19 mouse cellular contexts compared by ENCODE assay signal in genomic region chr14:79308364-79308763, GRCm38 (mm10). TPM values are rescaled to one million over a fixed set of nuclear protein-coding genes. Genes with fewer than 3 reads are reported as not detected.
DNase-seq lines count a peak whose midpoint lies in the region; ATAC-seq and TF ChIP-seq lines count a peak whose summit lies in the region.
"Had no signal": no experiment of that assay in that cellular context is flagged by ENCODE, and none has a peak within 500 bp of the region (broad histone marks: within the 10 kb centered on the region; RNA-seq: fewer than 3 reads in every experiment).

No protein-coding gene starts in this region.

- intact Hi-C loops in left cerebral cortex, postnatal 4 days (cut with DNase I), result no loop called here

- H3K4me3 ChIP-seq in liver, embryonic 11.5 days (ENCODE audit: low read depth, low read length), result no peak overlapping the region
- H3K4me3 ChIP-seq in liver, postnatal 0 days (ENCODE audit: low read depth, low read length), result no peak overlapping the region
- no peak overlapping the region for H3K4me3 ChIP-seq in forebrain, embryonic 11.5 days (ENCODE audit: low read depth, low read length)
- no peak overlapping the region for H3K4me3 ChIP-seq in forebrain, postnatal 0 days (ENCODE audit: low read depth, low read length)
- H3K4me3 ChIP-seq in midbrain, embryonic 14.5 days (replicated peaks; ENCODE audit: low read depth, low read length), result no peak overlapping the region
- H3K4me3 ChIP-seq: gastrocnemius, adult 2 months; heart, embryonic 13.5 days; hindbrain, embryonic 15.5 days; neural tube, embryonic 12.5 days had no signal

- no peaks in the 10 kb centered on the region for H3K9me3 ChIP-seq in liver, embryonic 11.5 days (ENCODE audit: control insufficient read depth, low read length)
- no peaks in the 10 kb centered on the region for H3K9me3 ChIP-seq in liver, postnatal 0 days (ENCODE audit: low read length)
- no peaks in the 10 kb centered on the region for H3K9me3 ChIP-seq in forebrain, embryonic 11.5 days (ENCODE audit: control insufficient read depth, low read length)
- no peaks in the 10 kb centered on the region for H3K9me3 ChIP-seq in forebrain, postnatal 0 days (ENCODE audit: low read length)
- H3K9me3 ChIP-seq in midbrain, embryonic 14.5 days (ENCODE audit: control insufficient read depth, low read length), result no peaks in the 10 kb centered on the region
- H3K9me3 ChIP-seq: heart, embryonic 13.5 days; hindbrain, embryonic 15.5 days; neural tube, embryonic 12.5 days had no signal

- peak overlapping the region; percentile 22; the same call in 1 of the 2 replicates for H3K9ac ChIP-seq in liver, embryonic 11.5 days (ENCODE audit: low read depth, low read length)
- H3K9ac ChIP-seq in liver, postnatal 0 days (replicated peaks), result no peak overlapping the region
- H3K9ac ChIP-seq in forebrain, embryonic 11.5 days (ENCODE audit: low read length), result no peak overlapping the region; the same call in 1 of the 2 replicates
- H3K9ac ChIP-seq in forebrain, postnatal 0 days, result no peak overlapping the region
- H3K9ac ChIP-seq in midbrain, embryonic 14.5 days (replicated peaks; ENCODE audit: low read length), result no peak overlapping the region
- H3K9ac ChIP-seq: heart, embryonic 13.5 days; hindbrain, embryonic 15.5 days; neural tube, embryonic 12.5 days had no signal

- no peak for TF ChIP-seq EP300 in liver, postnatal 0 days (IDR thresholded peaks at IDR 0.05; ENCODE audit: low read depth)

- peak overlapping the region; percentile 32; the same call in 1 of the 2 replicates for H3K27ac ChIP-seq in liver, embryonic 11.5 days (ENCODE audit: low read depth, low read length)
- H3K27ac ChIP-seq in liver, postnatal 0 days (ENCODE audit: low read depth), result no peak overlapping the region
- H3K27ac ChIP-seq in forebrain, embryonic 11.5 days (ENCODE audit: low read depth, low read length), result no peak overlapping the region
- H3K27ac ChIP-seq in forebrain, postnatal 0 days (ENCODE audit: low read depth, low read length), result no peak overlapping the region
- no peak overlapping the region for H3K27ac ChIP-seq in midbrain, embryonic 14.5 days (replicated peaks; ENCODE audit: low read depth, low read length)
- H3K27ac ChIP-seq: gastrocnemius, adult 2 months; heart, embryonic 13.5 days; hindbrain, embryonic 15.5 days; neural tube, embryonic 12.5 days had no signal

- DNase-seq in liver, embryonic 11.5 days (ENCODE audit: low spot score), result no peak
- no peak for DNase-seq in liver, postnatal 0 days
- DNase-seq in forebrain, embryonic 11.5 days (ENCODE audit: low spot score), result no peak
- no peak for DNase-seq in forebrain, postnatal 0 days
- DNase-seq in midbrain, embryonic 14.5 days, result peak; percentile 31
- no peak for DNase-seq in lung, postnatal 36 days
- no peak for DNase-seq in spleen, postnatal 14 days (ENCODE audit: low spot score in 2 of 2)
- no peak for DNase-seq in left cerebral cortex, postnatal 4 days
- DNase-seq: B cell, adult 2 months; cerebellum, adult 9-11 months; embryo, embryonic 11 days; gastrocnemius, adult 2 months; heart, adult 18-20 months; right cerebral cortex, adult 18-20 months; thymus, postnatal 14 days had no signal

- H3K27me3 ChIP-seq in liver, embryonic 11.5 days (replicated peaks; ENCODE audit: control insufficient read depth, insufficient read depth, low read length), result no peaks in the 10 kb centered on the region
- no peaks in the 10 kb centered on the region for H3K27me3 ChIP-seq in liver, postnatal 0 days (ENCODE audit: insufficient read depth, low read length)
- H3K27me3 ChIP-seq in forebrain, embryonic 11.5 days (ENCODE audit: control insufficient read depth, insufficient read depth, low read length), result no peaks in the 10 kb centered on the region
- no peaks in the 10 kb centered on the region for H3K27me3 ChIP-seq in forebrain, postnatal 0 days (ENCODE audit: insufficient read depth, low read length)
- no peaks in the 10 kb centered on the region for H3K27me3 ChIP-seq in midbrain, embryonic 14.5 days (ENCODE audit: control insufficient read depth, insufficient read depth, low read length)
- H3K27me3 ChIP-seq: hindbrain, embryonic 15.5 days; neural tube, embryonic 12.5 days had no signal

- WGBS in liver, embryonic 11.5 days, result 58% methylated on average over 4 of the region's 4 CpGs
- 73% methylated on average over 4 of the region's 4 CpGs for WGBS in liver, postnatal 0 days (ENCODE audit: insufficient replicate concordance)
- 17% methylated on average over 4 of the region's 4 CpGs for WGBS in forebrain, embryonic 11.5 days
- 8% methylated on average over 4 of the region's 4 CpGs for WGBS in forebrain, postnatal 0 days
- WGBS in midbrain, embryonic 14.5 days, result 9% methylated on average over 4 of the region's 4 CpGs

- no peaks in the 10 kb centered on the region for H3K36me3 ChIP-seq in liver, embryonic 11.5 days (ENCODE audit: control insufficient read depth, insufficient read depth, low read length)
- no peaks in the 10 kb centered on the region for H3K36me3 ChIP-seq in liver, postnatal 0 days (replicated peaks; ENCODE audit: insufficient read depth, low read length)
- H3K36me3 ChIP-seq in forebrain, embryonic 11.5 days (ENCODE audit: control insufficient read depth, insufficient read depth, low read length), result no peaks in the 10 kb centered on the region
- H3K36me3 ChIP-seq in forebrain, postnatal 0 days (ENCODE audit: insufficient read depth), result no peaks in the 10 kb centered on the region
- H3K36me3 ChIP-seq in midbrain, embryonic 14.5 days (ENCODE audit: control insufficient read depth, insufficient read depth, low read length), result no peaks in the 10 kb centered on the region
- H3K36me3 ChIP-seq: heart, embryonic 13.5 days; hindbrain, embryonic 15.5 days; neural tube, embryonic 12.5 days had no signal

- ATAC-seq in liver, embryonic 11.5 days (replicated peaks; ENCODE audit: low FRiP score), result no peak
- ATAC-seq in liver, postnatal 0 days, result no peak
- ATAC-seq in forebrain, embryonic 11.5 days (replicated peaks; ENCODE audit: low FRiP score), result peak; percentile 51
- ATAC-seq in forebrain, postnatal 0 days, result peak; percentile 23
- no peak for ATAC-seq in midbrain, embryonic 14.5 days (ENCODE audit: low FRiP score, low TSS enrichment)
- ATAC-seq: intestine, postnatal 0 days had no signal

- H3K4me2 ChIP-seq in liver, embryonic 11.5 days, result no peak overlapping the region
- H3K4me2 ChIP-seq in liver, postnatal 0 days (ENCODE audit: low read depth, low read length), result no peak overlapping the region
- no peak overlapping the region for H3K4me2 ChIP-seq in forebrain, embryonic 11.5 days (ENCODE audit: low read depth, low read length, severe bottlenecking)
- H3K4me2 ChIP-seq in forebrain, postnatal 0 days (ENCODE audit: low read depth), result no peak overlapping the region
- no peak overlapping the region for H3K4me2 ChIP-seq in midbrain, embryonic 14.5 days (ENCODE audit: low read length)
- H3K4me2 ChIP-seq: heart, embryonic 13.5 days; hindbrain, embryonic 15.5 days; neural tube, embryonic 12.5 days had no signal

- TF ChIP-seq CTCF in liver, postnatal 0 days (IDR thresholded peaks at IDR 0.05; ENCODE audit: low read depth), result no peak
- TF ChIP-seq CTCF in forebrain, postnatal 0 days (IDR thresholded peaks at IDR 0.05; ENCODE audit: low read depth), result no peak

- peaks cover 31% of the 10 kb centered on the region for H3K4me1 ChIP-seq in liver, embryonic 11.5 days (replicated peaks; ENCODE audit: control insufficient read depth, insufficient read depth, low read length)
- H3K4me1 ChIP-seq in liver, postnatal 0 days (ENCODE audit: insufficient read depth), result peaks cover 15% of the 10 kb centered on the region
- H3K4me1 ChIP-seq in forebrain, embryonic 11.5 days (replicated peaks; ENCODE audit: control insufficient read depth, insufficient read depth, low read length), result peaks cover 7% of the 10 kb centered on the region; the same call in 1 of the 2 replicates
- no peaks in the 10 kb centered on the region for H3K4me1 ChIP-seq in forebrain, postnatal 0 days (ENCODE audit: insufficient read depth)
- H3K4me1 ChIP-seq in midbrain, embryonic 14.5 days (ENCODE audit: control insufficient read depth, insufficient read depth, low read length), result no peaks in the 10 kb centered on the region

RNA-seq across cellular contexts. Expression of gene Rgcc, which starts 6.9 kb away (rescaled TPM):
- 233 and 245 TPM in 2 replicates for polyA plus RNA-seq in liver, embryonic 11.5 days (2014; fragmentation: Nextera tagmentation; extraction: Ambion mirVana)
- 98.4 and 102 TPM in 2 replicates for polyA plus RNA-seq in liver, postnatal 0 days (2015; fragmentation: Nextera tagmentation; extraction: Ambion mirVana)
- 72.4 and 75.8 TPM in 2 replicates for polyA plus RNA-seq in forebrain, embryonic 11.5 days (2014; fragmentation: Nextera tagmentation; extraction: Ambion mirVana)
- 33.3 and 55.5 TPM in 2 replicates for total RNA-seq in forebrain, postnatal 0 days (2014; rRNA removed)
- polyA plus RNA-seq in forebrain, postnatal 0 days (2015; fragmentation: Nextera tagmentation; extraction: Ambion mirVana), result 31.2 and 33.9 TPM in 2 replicates
- 19.9 and 25.0 TPM in 2 replicates for polyA plus RNA-seq in midbrain, embryonic 14.5 days (2014; fragmentation: Nextera tagmentation; extraction: Ambion mirVana)
- 10 to 100 TPM; 21.4 to 21.8 TPM for total RNA-seq in left cerebral cortex, postnatal 4 days (2021)

Comparison
In these comparisons a context has a peak if more than half of its experiments do, and no peak if none do; other contexts are left out.
1. ATAC-seq: peak in forebrain, embryonic 11.5 days (single experiment) and forebrain, postnatal 0 days (single experiment); none in liver, embryonic 11.5 days (single experiment), liver, postnatal 0 days (single experiment) and midbrain, embryonic 14.5 days (single experiment).